Mouse (Mus musculus): ENCODE data around the gene Sema4d. TPM values are rescaled to one million over a fixed set of nuclear protein-coding genes. Genes with fewer than 3 reads are reported as not detected.

Gene Sema4d
- polyA plus RNA-seq, 1 experiment from 2014 or later, result 3.9 TPM

DNA sequence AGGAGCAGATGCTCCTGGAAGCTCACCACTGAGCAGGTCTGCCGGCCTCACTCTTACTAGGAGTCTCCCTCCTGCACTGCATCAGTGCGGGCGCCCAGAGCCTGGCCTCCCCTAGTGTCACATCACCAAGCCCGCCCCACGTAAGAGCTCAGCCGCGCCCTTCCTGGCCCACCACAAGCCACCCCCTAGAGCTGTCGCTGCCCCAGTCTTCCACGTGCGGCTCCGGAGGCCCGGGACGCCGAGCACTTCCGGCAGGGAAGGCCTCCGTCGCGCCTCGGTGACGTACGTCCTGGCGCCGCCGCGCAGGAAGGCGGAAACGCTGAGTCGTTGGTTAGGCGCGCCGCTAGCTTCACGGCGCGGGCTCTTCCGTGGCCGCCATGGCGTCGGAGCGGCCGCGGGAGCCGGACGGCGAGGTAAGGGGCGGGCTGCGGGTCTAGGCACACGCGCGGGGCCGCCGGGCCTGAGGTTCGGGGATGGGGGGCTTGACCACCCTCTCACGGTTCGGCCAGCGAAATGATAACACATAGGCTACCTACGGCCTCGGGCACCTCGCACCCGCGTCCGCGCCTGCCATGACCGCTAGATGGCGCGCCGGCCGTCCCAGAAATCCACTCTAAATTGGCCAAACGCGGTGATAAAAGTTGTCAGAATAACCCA is 142.0 kb downstream of the Sema4d start, which contains the start of gene Secisbp2:
Gene Secisbp2, plus strand, starts transcription at position 290 of the 657 bp plus-strand sequence.
- peak within 1 kb of the TSS; percentile 86 for H3K4me3 ChIP-seq (ENCODE audit: low read depth, low read length)
- H3K9ac ChIP-seq (replicated peaks), result peak within 1 kb of the TSS; percentile 90
- H3K4me2 ChIP-seq (ENCODE audit: low read depth, low read length), result peak within 1 kb of the TSS; percentile 93
- no peaks in the 10 kb centered on the region for H3K27me3 ChIP-seq (ENCODE audit: insufficient read depth, low read length)
- peaks cover 17% of the 10 kb centered on the region for H3K4me1 ChIP-seq (ENCODE audit: insufficient read depth)
- DNase-seq, result peak; percentile 94
- TF ChIP-seq EP300 (IDR thresholded peaks at IDR 0.05; ENCODE audit: low read depth), result no peak; the same call in 1 of the 2 replicates
- TF ChIP-seq CTCF (IDR thresholded peaks at IDR 0.05; ENCODE audit: low read depth), result peak; percentile 97
- H3K27ac ChIP-seq (ENCODE audit: low read depth), result peak within 1 kb of the TSS; percentile 95
- no peaks in the 10 kb centered on the region for H3K9me3 ChIP-seq (ENCODE audit: low read length)
- under 1% methylated on average over 68 of the region's 69 CpGs for WGBS (ENCODE audit: insufficient replicate concordance)
- peaks cover 53% of the 10 kb centered on the region for H3K36me3 ChIP-seq (replicated peaks; ENCODE audit: insufficient read depth, low read length)
- peak; percentile 92 for ATAC-seq

DNA sequence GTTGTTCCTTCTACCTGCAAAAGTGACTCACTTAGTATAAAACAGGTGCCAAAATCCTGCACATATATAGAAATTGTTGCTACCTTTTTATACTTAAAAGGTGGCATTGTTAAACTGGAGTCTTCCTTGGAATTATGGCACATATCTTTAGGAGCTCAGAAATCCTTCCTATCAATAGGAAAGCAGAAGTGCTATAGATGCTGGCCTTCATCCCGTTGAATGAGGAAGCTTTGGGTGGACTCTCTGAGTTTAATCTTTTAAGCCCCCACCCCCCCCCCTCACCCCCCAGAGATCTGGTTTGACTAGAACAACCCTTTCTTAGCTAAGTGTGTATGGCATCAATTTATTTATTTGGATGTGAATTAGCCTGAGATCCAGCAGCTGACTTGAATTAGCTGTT is 143.8 kb downstream of the Sema4d start:
- peaks cover 17% of the 10 kb centered on the region for H3K4me1 ChIP-seq (ENCODE audit: insufficient read depth)
- TF ChIP-seq EP300 (IDR thresholded peaks at IDR 0.05; ENCODE audit: low read depth) (no peak), CTCF (IDR thresholded peaks at IDR 0.05; ENCODE audit: low read depth) (no peak)
- H3K27ac ChIP-seq (ENCODE audit: low read depth), result no peak overlapping the region
- H3K4me2 ChIP-seq (ENCODE audit: low read depth, low read length), result no peak overlapping the region
- H3K9ac ChIP-seq (replicated peaks), result no peak overlapping the region
- ATAC-seq, result no peak
- H3K4me3 ChIP-seq (ENCODE audit: low read depth, low read length), result no peak overlapping the region
- no peaks in the 10 kb centered on the region for H3K9me3 ChIP-seq (ENCODE audit: low read length)
- no peak for DNase-seq
- H3K27me3 ChIP-seq (ENCODE audit: insufficient read depth, low read length), result no peaks in the 10 kb centered on the region
- WGBS (ENCODE audit: insufficient replicate concordance), result 22% methylated on average over 1 of the region's 1 CpGs
- peaks cover 35% of the 10 kb centered on the region for H3K36me3 ChIP-seq (replicated peaks; ENCODE audit: insufficient read depth, low read length)

DNA sequence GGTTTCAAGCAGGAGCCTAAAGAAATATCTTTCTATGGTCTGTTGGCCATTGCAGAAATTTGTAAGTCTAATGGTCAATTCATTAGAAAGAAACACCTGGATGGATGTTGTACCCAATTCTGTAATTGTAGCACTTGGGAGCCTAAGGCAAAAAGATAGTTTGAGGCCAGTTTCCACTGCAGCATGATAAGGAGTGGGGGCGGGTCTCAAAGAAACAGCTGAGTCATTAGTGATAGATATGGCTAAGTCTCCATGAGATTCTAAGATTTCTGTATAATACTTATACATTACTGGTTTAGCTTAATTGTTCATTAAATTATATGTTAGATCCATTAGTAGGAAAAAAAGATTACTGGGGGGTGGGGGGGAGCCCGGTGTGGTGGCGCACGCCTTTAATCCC is 145.3 kb downstream of the Sema4d start:
- peak overlapping the region; percentile 79 for H3K9ac ChIP-seq (replicated peaks)
- H3K4me1 ChIP-seq (ENCODE audit: insufficient read depth), result peaks cover 20% of the 10 kb centered on the region
- H3K27ac ChIP-seq (ENCODE audit: low read depth), result peak overlapping the region; percentile 99
- H3K4me2 ChIP-seq (ENCODE audit: low read depth, low read length), result peak overlapping the region; percentile 79
- H3K27me3 ChIP-seq (ENCODE audit: insufficient read depth, low read length), result no peaks in the 10 kb centered on the region
- peak; percentile 49 for DNase-seq
- H3K4me3 ChIP-seq (ENCODE audit: low read depth, low read length), result peak overlapping the region; percentile 96
- 59% methylated on average over 4 of the region's 4 CpGs for WGBS (ENCODE audit: insufficient replicate concordance)
- ATAC-seq, result no peak
- H3K36me3 ChIP-seq (replicated peaks; ENCODE audit: insufficient read depth, low read length), result peaks cover 24% of the 10 kb centered on the region
- no peaks in the 10 kb centered on the region for H3K9me3 ChIP-seq (ENCODE audit: low read length)
- TF ChIP-seq CTCF (IDR thresholded peaks at IDR 0.05; ENCODE audit: low read depth), result no peak

DNA sequence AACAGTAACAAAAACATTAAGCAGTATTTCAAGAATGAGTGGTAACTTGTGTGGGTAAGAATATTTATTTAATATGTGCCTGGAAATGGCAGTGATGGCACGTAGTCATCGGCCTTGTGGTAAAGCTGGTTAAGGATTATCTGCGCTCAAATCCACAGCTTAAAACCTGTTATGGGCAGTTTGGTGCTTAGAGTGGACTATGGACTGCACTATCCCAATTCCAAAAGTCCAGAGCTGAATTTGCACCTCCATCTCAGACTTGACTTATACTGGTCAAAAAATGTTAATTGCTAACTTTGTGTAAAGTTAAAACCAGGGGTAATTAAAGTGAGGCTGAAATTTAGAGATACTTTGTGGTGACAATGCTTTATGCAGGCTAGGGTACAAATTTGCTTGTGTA is 145.8 kb downstream of the Sema4d start:
- DNase-seq (no peak), ATAC-seq (no peak)
- TF ChIP-seq CTCF (IDR thresholded peaks at IDR 0.05; ENCODE audit: low read depth), result no peak
- no peak for TF ChIP-seq EP300 (IDR thresholded peaks at IDR 0.05; ENCODE audit: low read depth)
- no peaks in the 10 kb centered on the region for H3K27me3 ChIP-seq (ENCODE audit: insufficient read depth, low read length)
- H3K4me2 ChIP-seq (ENCODE audit: low read depth, low read length), result peak overlapping the region; percentile 79
- H3K9me3 ChIP-seq (ENCODE audit: low read length), result no peaks in the 10 kb centered on the region
- H3K36me3 ChIP-seq (replicated peaks; ENCODE audit: insufficient read depth, low read length), result peaks cover 19% of the 10 kb centered on the region
- peak overlapping the region; percentile 79 for H3K9ac ChIP-seq (replicated peaks)
- peak overlapping the region; percentile 96 for H3K4me3 ChIP-seq (ENCODE audit: low read depth, low read length)
- peak overlapping the region; percentile 99 for H3K27ac ChIP-seq (ENCODE audit: low read depth)
- peaks cover 20% of the 10 kb centered on the region for H3K4me1 ChIP-seq (ENCODE audit: insufficient read depth)
- WGBS (ENCODE audit: insufficient replicate concordance), result 42% methylated on average over 3 of the region's 3 CpGs

DNA sequence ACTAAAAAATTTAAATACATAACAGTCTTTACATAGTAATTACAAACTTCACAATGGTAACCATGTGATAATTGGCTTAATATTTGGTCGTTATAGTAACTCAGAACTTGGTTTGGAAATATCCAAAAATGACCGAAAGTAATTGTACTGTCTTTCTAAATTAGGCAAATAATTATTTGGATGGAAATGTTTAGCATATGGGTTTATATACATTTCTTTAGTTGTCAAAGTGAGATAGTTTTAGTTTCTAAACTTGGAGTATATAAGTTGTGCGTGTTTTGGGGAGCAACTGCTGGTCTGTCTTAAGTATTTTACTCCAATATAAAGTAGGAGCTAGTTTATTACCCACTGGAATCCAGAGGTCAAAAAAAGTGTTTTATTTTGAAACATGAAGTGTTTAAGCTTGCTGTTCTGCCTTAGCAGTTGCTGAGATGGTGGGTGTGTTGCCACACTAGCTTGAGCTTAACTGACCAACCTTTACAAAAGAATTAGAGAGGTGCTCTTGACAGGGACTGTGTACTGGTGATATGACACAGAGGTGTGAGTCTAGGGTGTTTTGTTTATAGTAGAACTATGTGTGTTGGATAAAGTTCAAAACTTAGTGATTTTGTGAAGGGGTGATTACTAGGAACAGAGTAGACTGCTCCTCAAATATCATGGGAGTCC is 147.1 kb downstream of the Sema4d start:
- peaks cover 18% of the 10 kb centered on the region for H3K36me3 ChIP-seq (replicated peaks; ENCODE audit: insufficient read depth, low read length)

DNA sequence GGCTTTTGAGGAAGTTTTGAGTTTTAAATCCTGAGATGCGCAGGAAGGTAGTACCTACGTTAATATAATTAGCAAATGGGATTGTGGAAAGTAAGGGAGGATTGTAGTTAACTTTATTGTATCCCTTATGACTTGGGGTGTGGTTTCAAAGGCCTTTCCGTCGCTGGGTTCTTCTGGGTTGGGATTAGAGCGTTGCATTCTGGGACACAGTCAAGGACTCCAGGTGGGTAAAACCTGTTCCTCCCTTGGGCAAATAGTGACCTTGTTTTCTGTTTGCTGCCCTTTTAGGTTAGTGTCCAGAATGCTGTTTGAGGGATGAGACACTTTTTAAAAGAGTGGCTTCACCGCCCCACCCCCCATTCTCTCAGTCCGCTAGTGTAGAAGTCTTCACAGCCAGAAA is 147.7 kb downstream of the Sema4d start:
- Histone ChIP-seq H3K27me3 (ENCODE audit: insufficient read depth, low read length) (no peaks in the 10 kb centered on the region), H3K4me1 (ENCODE audit: insufficient read depth) (peaks cover 14% of the 10 kb centered on the region), H3K4me3 (ENCODE audit: low read depth, low read length) (peak overlapping the region; percentile 96), H3K9me3 (ENCODE audit: low read length) (no peaks in the 10 kb centered on the region), H3K36me3 (replicated peaks; ENCODE audit: insufficient read depth, low read length) (peaks cover 12% of the 10 kb centered on the region), H3K9ac (replicated peaks) (peak overlapping the region; percentile 99), H3K27ac (ENCODE audit: low read depth) (peak overlapping the region; percentile 99), H3K4me2 (ENCODE audit: low read depth, low read length) (peak overlapping the region; percentile 79)
- DNase-seq (peak; percentile 59), ATAC-seq (peak; percentile 21)
- WGBS (ENCODE audit: insufficient replicate concordance), result under 1% methylated on average over 7 of the region's 7 CpGs
- TF ChIP-seq EP300 (IDR thresholded peaks at IDR 0.05; ENCODE audit: low read depth) (peak; percentile 28; the same call in 1 of the 2 replicates), CTCF (IDR thresholded peaks at IDR 0.05; ENCODE audit: low read depth) (no peak)

More for the DNA sequence above, 147.1 kb downstream of the Sema4d start:
- DNase-seq (no peak), ATAC-seq (no peak)
- Histone ChIP-seq H3K27me3 (ENCODE audit: insufficient read depth, low read length) (no peaks in the 10 kb centered on the region), H3K4me2 (ENCODE audit: low read depth, low read length) (peak overlapping the region; percentile 79), H3K9me3 (ENCODE audit: low read length) (no peaks in the 10 kb centered on the region), H3K27ac (ENCODE audit: low read depth) (peak overlapping the region; percentile 99), H3K4me3 (ENCODE audit: low read depth, low read length) (peak overlapping the region; percentile 96), H3K4me1 (ENCODE audit: insufficient read depth) (peaks cover 20% of the 10 kb centered on the region), H3K9ac (replicated peaks) (peak overlapping the region; percentile 99)
- WGBS (ENCODE audit: insufficient replicate concordance), result 12% methylated on average over 3 of the region's 3 CpGs
- TF ChIP-seq CTCF (IDR thresholded peaks at IDR 0.05; ENCODE audit: low read depth), result no peak
- TF ChIP-seq EP300 (IDR thresholded peaks at IDR 0.05; ENCODE audit: low read depth), result no peak

Data from liver, postnatal 0 days (tissue).